Mouse (Mus musculus): ENCODE measurements around the gene Anxa6.
"Not testable (repeated sequence)": the region's sequence is repeated elsewhere in the genome, so short reads cannot be mapped to it uniquely, and the experiment has no call there.

Gene Anxa6

DNA sequence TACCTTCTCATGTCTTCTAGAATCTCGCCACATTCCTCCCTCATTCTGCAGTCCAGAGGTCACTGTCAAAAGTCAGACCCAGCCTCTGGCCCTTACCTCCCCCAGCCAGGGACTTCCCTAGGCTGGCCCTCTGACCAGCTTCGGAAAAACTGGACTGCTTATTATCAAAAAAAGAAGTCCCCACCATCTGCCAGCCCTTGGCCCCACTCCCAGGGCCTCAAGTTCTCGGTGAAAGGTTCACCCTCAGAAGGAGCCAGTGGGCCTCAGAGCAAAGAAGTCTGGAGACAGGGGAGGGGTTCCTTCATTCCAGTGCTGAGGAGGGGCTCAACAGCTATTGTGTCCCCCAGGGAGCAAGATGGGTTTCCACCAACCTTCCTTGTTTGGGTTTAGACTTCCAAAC lies 71.3 kb downstream of the Anxa6 start:
- DNase-seq (ENCODE audit: low spot score in 2 of 2) = no peak

GRCm38 (mm10) chr11:54961164-54961850 lies 71.9 kb downstream of the Anxa6 start:
- no peak for DNase-seq (ENCODE audit: low spot score in 2 of 2)

DNA sequence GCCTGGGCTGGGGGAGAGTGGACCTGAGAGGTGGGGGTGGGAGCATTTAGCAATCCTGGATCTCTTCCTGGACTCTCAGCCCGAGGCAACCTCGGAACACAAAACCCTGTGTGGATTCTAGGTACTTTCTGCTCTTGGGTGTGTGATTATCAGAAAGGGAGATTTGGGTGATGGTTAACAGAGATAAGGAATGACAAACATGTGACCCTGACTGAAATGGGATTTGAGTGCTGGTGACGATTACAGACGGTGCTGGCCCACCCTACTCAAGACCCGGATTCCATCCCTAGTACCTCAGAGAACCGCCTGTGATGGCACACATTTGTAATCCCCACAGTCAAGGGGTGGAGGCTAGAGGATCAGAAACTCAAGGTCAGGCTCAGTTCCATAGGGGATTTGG lies 73.0 kb downstream of the Anxa6 start:
- no peak for DNase-seq (ENCODE audit: low spot score in 2 of 2)

GRCm38 (mm10) chr11:54958571-54959073 lies 74.6 kb downstream of the Anxa6 start:
- no peak for DNase-seq (ENCODE audit: low spot score in 2 of 2)

GRCm38 (mm10) chr11:54957708-54958107 lies 75.5 kb downstream of the Anxa6 start:
- DNase-seq (ENCODE audit: low spot score in 2 of 2) = not testable (repeated sequence)

DNA sequence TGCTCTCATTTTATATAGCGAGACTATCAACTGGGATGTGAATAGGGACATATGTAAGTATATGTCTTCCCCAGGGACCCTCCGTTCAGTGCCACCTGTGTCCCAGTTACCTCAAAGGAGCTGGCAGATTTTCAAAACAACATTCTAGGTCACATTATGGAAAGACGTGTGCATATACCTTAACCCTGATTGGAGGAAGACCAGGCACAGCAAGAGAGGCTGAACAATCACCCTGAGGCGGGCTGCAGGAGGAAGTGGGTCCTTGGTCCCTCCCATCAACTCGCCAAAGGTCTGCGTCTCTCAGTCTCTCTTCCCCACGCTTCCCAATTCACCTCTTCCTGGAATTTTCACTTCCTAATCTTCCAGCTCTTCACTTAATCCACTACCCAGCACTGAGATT lies 76.3 kb downstream of the Anxa6 start:
- DNase-seq (ENCODE audit: low spot score in 2 of 2) = no peak

DNA sequence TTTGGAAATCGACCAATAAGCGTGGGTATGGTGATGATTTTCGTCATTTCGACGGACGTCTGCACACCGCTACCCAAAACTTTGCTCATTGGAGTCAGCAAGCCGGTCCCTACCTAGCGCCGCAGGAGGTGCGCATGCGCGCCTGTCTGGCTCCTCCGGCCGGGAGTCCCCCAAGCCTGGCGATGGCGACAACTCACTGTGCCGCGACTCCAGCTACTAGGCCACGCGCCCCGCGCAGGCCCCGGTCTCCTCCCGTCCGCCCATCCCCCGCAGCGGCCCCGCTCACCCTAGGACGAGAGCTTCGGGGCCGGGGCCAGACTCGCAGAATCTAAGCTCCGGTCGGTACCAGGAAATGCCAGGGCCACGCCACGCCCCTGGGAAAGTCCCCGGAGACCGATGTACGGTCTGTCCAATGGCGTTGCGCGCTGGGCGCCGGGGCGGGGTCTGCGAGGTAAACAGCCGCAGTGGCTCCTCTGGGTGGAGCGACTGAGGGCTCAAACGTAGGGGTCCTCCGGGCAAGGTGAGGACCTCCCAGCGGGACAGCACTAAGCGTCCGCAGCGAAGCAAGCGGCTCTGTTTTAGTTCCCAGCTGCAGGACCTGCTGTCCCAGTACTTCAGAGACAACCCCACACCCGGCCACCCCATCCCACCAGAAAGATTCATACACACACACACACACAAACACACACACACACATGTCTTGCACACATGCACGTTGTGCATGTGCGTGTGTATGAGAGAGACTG lies 77.3 kb downstream of the Anxa6 start:
- peak; percentile 98 to 99 for DNase-seq (ENCODE audit: low spot score in 2 of 2)

DNA sequence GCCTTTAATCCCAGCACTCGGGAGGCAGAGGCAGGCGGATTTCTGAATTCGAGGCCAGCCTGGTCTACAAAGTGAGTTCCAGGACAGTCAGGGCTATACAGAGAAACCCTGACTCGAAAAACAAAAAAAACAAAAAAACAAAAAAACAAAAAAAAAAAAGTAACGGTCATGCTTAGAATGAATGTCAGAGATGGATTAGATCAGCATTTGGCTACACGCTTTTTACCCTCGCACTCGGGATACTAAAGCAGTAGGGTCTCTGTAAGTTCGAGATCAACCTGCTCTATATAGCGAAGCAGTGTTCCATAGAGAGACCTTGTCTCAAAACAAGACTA lies 77.9 kb downstream of the Anxa6 start:
- DNase-seq (ENCODE audit: low spot score in 2 of 2) = not testable (repeated sequence)

- no peak for DNase-seq (ENCODE audit: low spot score in 2 of 2)
Measured at GRCm38 (mm10) chr11:54954716-54955115, 78.5 kb downstream of the Anxa6 start.

- peak; percentile 36 for DNase-seq (ENCODE audit: low spot score in 2 of 2)
Measured at GRCm38 (mm10) chr11:54953993-54954446, 79.2 kb downstream of the Anxa6 start.

GRCm38 (mm10) chr11:54952651-54953050 lies 80.6 kb downstream of the Anxa6 start:
- DNase-seq (ENCODE audit: low spot score in 2 of 2) = no peak

DNA sequence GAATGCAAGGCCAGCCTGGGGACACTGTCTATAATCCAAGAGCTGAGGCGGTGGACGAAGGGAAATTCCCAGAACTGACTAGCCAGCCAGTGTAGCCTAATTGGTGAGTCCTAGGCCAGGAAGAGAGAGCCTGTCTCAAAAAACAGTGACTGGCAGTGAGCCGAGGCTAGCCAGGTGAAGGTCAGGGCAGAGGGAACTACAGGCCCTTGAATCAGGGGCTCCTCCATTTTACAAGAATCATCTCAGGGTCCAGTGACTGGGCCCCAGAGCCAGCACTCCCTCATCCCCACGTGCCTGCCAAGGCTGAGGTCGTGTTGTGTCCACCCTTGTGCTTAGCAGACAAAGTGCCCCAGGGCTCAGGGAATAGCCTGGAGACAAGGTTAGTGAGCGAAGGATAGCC lies 82.6 kb downstream of the Anxa6 start:
- no peak for DNase-seq (ENCODE audit: low spot score in 2 of 2)

GRCm38 (mm10) chr11:54949717-54950116 lies 83.5 kb downstream of the Anxa6 start:
- DNase-seq (ENCODE audit: low spot score in 2 of 2) = no peak

GRCm38 (mm10) chr11:54944702-54945101 lies 88.5 kb downstream of the Anxa6 start:
- no peak for DNase-seq (ENCODE audit: low spot score in 2 of 2)

DNA sequence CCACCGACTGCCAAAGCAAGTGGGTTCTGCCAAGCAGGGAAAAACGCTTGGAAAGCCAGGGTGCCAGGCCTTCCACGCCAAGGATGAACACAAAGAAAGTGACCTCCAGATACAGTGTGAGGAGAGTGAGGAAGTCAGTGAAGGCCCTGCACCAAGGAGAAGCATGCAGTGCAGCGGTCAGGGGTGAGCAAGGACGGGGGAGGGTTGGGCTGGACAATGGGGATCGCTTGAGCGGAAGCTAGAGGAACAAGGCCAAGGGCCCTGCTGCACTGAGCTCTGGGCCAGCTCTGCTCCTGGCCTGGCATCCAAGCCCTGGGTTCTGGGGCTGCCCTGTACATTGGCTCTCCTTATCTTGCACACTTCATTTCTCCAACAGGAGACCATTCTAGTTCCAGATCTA lies 93.2 kb downstream of the Anxa6 start:
- DNase-seq (ENCODE audit: low spot score in 2 of 2) = no peak

DNA sequence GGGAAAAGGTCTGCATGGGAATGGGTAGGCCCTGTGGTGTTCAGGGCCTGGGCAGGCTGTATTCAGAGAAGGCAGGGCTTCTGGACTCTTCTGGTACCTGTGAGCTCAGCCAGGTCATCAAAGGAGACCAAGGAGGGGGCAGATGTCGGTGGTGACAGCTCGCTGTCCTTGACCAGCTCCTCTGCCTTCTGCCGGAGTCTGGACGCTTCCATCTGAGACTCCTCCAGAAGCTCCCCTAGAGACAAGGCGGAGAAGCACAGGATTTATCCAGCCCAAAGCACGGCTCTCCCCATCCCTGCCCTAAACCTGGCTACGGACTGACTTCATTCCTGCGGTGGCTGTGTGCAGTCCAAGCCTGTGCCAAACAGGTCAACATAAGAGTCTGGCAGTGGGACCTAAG lies 93.7 kb downstream of the Anxa6 start:
- no peak for DNase-seq (ENCODE audit: low spot score in 2 of 2)

DNA sequence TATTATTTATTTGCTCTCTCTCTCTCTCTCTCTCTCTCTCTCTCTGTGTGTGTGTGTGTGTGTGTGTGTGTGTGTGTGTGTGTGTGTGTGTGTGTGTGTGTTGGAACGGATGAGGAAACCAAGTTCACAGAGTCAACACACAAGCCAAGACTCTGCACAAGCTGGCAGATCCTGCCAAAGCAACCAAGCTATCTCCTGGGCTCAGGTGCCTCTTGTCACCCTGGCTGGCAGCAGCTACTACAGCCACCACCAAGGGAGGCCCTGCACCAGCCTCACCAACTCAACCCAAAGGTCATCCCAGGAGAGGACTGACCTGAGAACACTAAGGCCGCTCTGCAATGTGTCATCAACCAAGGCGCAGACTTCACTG lies 96.5 kb downstream of the Anxa6 start:
- DNase-seq (ENCODE audit: low spot score in 2 of 2) = no peak

DNA sequence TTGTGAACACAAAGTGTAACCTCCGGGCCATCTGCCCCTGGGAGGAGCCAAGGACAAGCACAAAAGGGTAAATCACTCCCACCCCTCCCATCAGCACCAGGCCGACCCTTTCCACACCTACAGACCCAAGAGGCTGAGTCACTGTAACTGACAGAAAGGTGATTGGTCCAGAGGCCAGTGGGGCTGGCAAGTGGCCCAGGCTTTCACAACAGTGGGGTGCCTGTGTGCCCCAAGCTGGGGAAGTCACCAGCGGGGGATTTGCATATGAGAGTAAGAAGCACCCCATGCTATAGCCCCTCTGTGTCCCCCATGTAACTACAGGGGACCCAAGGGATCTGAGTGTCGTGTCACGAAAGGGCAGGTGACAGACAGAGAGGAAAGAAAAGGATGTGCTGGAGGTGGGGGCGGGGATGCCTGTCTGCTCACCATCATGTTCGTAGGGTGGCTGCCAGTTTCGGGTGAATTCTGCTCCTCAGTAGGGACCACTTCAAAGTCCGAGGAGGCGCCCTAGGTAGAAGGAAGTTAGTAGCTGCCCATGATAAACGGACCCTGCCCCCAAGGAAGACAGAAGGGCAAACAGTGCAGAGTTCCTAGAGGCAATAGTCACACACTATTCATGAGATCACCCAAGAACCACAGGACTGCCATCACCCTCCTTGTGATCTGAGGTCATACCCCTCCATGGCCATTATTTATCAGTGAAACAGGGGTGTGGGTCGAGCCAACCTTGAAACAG lies 97.0 kb downstream of the Anxa6 start:
- no peak for DNase-seq (ENCODE audit: low spot score in 2 of 2)

- DNase-seq (ENCODE audit: low spot score in 2 of 2) = no peak
Measured at GRCm38 (mm10) chr11:54934198-54934597, 99.0 kb downstream of the Anxa6 start.

GRCm38 (mm10) chr11:54932540-54932939 lies 100.7 kb downstream of the Anxa6 start:
- no peak for DNase-seq (ENCODE audit: low spot score in 2 of 2)

GRCm38 (mm10) chr11:54931405-54932093 lies 101.7 kb downstream of the Anxa6 start:
- DNase-seq (ENCODE audit: low spot score in 2 of 2) = peak; percentile 52 to 63
